Mouse (Mus musculus) liver, embryonic 13.5 days (tissue): ENCODE measurements around the gene Sdcbp2. TPM values are rescaled to one million over a fixed set of nuclear protein-coding genes. Genes with fewer than 3 reads are reported as not detected.
A peak's percentile ranks its signal among the peaks of the same experiment; 100 is the strongest.

Experiments used
- ATAC-seq: fragments of 200-750 bp; cut with Nextera tagmentation; 2 replicates; pipeline ENCODE4 v1.8.0; 2017; ENCODE audit warnings: low read depth, mild to moderate bottlenecking, moderate number of reproducible peaks, moderate library complexity
- DNase-seq: peaks from one replicate; pipeline ENCODE4 v3.0.0; 2022
- H3K27ac ChIP-seq: fragments of 300-500 bp; sonication (generic); 2 replicates; pipeline ENCODE4 v1.5.1; 2015; ENCODE audit warnings: moderate library complexity, mild to moderate bottlenecking, inconsistent platforms
- H3K27me3 ChIP-seq: fragments of 300-500 bp; sonication (generic); 2 replicates; pipeline ENCODE4 v1.6.1; 2015; ENCODE audit warnings: mild to moderate bottlenecking, inconsistent platforms
- H3K36me3 ChIP-seq: fragments of 300-500 bp; sonication (generic); 2 replicates; pipeline ENCODE4 v1.6.1; 2015; ENCODE audit warnings: mild to moderate bottlenecking, inconsistent platforms
- H3K4me1 ChIP-seq: fragments of 300-500 bp; sonication (generic); replicated peaks from 2 replicates; pipeline ENCODE4 v1.6.1; 2015; ENCODE audit warnings: inconsistent platforms
- H3K4me2 ChIP-seq: fragments of 300-500 bp; sonication (generic); 2 replicates; pipeline ENCODE4 v1.6.1; 2015; ENCODE audit warnings: inconsistent platforms, mild to moderate bottlenecking, moderate library complexity
- H3K4me3 ChIP-seq: fragments of 300-500 bp; sonication (generic); replicated peaks from 2 replicates; pipeline ENCODE4 v1.5.1; 2015; ENCODE audit warnings: mild to moderate bottlenecking, inconsistent platforms
- H3K9ac ChIP-seq: fragments of 300-500 bp; sonication (generic); 2 replicates; pipeline ENCODE4 v1.6.1; 2015; ENCODE audit warnings: mild to moderate bottlenecking, inconsistent platforms
- H3K9me3 ChIP-seq: fragments of 300-500 bp; sonication (generic); replicated peaks from 2 replicates; pipeline ENCODE4 v1.6.1; 2016; ENCODE audit warnings: inconsistent platforms
- WGBS: fragments of 180-500 bp; shearing (Covaris S2); methylation state at CpG from one replicate; pipeline ENCODE4 v1.1.7; 2015; ENCODE audit not compliant: insufficient replicate concordance; 5-methylcytosine and 5-hydroxymethylcytosine counted together
- polyA plus RNA-seq: library from polyadenylated mRNA; unstranded; fragments of >200 nt; fragmentation: Nextera tagmentation; extraction: Ambion mirVana; gene quantifications from 2 replicates; pipeline ENCODE4 v1.2.1, GENCODE M21; 2015

Sdcbp2 gene
- polyA plus RNA-seq, 1 experiment from 2014 or later: 0.33 TPM

- Histone ChIP-seq H3K27me3 (peaks cover 55% of the 10 kb centered on the region), H3K4me3 (peak within 1 kb of the TSS; percentile 52), H3K4me2 (peak within 1 kb of the TSS; percentile 68), H3K9me3 (no peaks in the 10 kb centered on the region), H3K9ac (no peak within 1 kb of the TSS), H3K4me1 (0 out of 2 replicates have a peak, but pooled peaks cover 6% of the 10 kb centered on the region), H3K27ac (no peak within 1 kb of the TSS), H3K36me3 (no peaks in the 10 kb centered on the region)
- WGBS: under 1% methylated on average over 45 of the region's 47 CpGs
- ATAC-seq (no peak), DNase-seq (no peak)
These were observed 59.9 kb downstream of the Sdcbp2 start, which contains the start of gene Snph for GRCm38 (mm10) chr2:151632159-151632814. Gene Snph, minus strand, starts transcription at chr2:151632593.

- no peak overlapping the region for H3K4me2 ChIP-seq
- H3K36me3 ChIP-seq: no peaks in the 10 kb centered on the region
- H3K27ac ChIP-seq: no peak overlapping the region
- 44% methylated on average over 5 of the region's 5 CpGs for WGBS
- H3K27me3 ChIP-seq: peaks cover 55% of the 10 kb centered on the region
- DNase-seq (no peak), ATAC-seq (no peak)
- H3K4me3 ChIP-seq: no peak overlapping the region
- H3K4me1 ChIP-seq: 0 out of 2 replicates have a peak, but pooled peaks cover 6% of the 10 kb centered on the region
- no peak overlapping the region for H3K9ac ChIP-seq
- no peaks in the 10 kb centered on the region for H3K9me3 ChIP-seq
These were observed 60.6 kb downstream of the Sdcbp2 start for GRCm38 (mm10) chr2:151632982-151633381.

DNA sequence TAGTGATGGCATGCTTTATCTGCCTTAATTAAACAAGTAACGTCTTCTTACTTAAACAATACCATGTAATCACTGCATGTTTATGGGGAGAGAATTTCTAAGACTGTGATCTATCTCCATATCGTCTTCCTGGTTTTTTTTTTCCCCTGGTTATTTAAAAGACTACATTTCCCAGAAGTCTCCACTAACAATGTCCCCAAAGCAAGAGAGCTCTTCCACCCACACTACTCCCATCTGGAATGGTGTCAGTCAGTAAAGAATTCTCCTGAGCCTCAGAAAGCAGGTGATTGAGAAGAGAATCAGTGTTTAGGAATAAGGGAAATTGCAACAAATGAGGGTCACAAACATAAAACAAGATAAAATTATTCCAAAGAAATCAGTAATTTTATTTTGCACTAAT is 62.5 kb downstream of the Sdcbp2 start:
- 0 out of 2 replicates have a peak, but pooled peaks cover 6% of the 10 kb centered on the region for H3K4me1 ChIP-seq
- no peaks in the 10 kb centered on the region for H3K36me3 ChIP-seq
- no peak for ATAC-seq
- H3K9me3 ChIP-seq: no peaks in the 10 kb centered on the region
- H3K27me3 ChIP-seq: peaks cover 44% of the 10 kb centered on the region
- no peak overlapping the region for H3K9ac ChIP-seq
- H3K4me2 ChIP-seq: no peak overlapping the region
- no peak overlapping the region for H3K27ac ChIP-seq
- DNase-seq: no peak
- 19% methylated on average over 2 of the region's 2 CpGs for whole genome bisulfite sequencing
- H3K4me3 ChIP-seq: no peak overlapping the region

DNA sequence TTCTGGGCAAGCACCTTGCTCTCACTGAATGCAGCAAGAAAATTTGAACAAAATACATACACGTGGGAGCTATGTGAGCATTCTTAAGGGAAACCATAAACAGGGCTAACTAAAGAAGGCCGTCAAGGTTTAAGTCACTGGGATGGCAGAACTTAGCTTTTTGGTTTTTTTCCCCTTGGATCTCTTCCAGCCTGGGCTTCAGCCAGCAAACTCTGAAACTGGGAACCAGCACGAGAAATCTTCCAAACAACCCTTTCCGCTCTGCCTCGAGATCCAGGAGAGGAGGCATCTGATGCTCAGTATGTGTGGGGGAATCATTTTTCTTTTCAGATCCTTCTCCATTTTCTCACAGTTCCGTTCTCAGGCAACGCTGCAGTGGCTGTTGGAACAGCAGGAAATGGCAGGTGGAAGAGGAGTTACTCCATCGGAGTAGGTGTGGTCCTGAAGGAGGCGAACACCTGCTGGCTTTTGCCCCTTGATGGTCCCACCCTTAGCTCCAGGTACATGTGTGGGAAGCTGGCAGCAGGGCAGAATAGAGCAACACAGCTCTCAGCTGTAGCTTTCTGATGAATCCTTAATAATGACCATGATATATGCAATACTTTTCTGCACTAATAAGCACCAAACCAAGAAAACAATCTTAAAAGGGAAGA is 63.1 kb downstream of the Sdcbp2 start:
- no peak for DNase-seq
- Histone ChIP-seq H3K4me3 (no peak overlapping the region), H3K4me2 (no peak overlapping the region), H3K9ac (no peak overlapping the region), H3K9me3 (no peaks in the 10 kb centered on the region), H3K27ac (no peak overlapping the region), H3K36me3 (no peaks in the 10 kb centered on the region), H3K27me3 (peaks cover 38% of the 10 kb centered on the region), H3K4me1 (0 out of 2 replicates have a peak, but pooled peaks cover 6% of the 10 kb centered on the region)
- ATAC-seq: no peak
- 53% methylated on average over 9 of the region's 9 CpGs for whole genome bisulfite sequencing

- H3K36me3 ChIP-seq: no peaks in the 10 kb centered on the region
- peaks cover 33% of the 10 kb centered on the region for H3K27me3 ChIP-seq
- H3K4me1 ChIP-seq: 0 out of 2 replicates have a peak, but pooled peaks cover 6% of the 10 kb centered on the region
- no peak overlapping the region for H3K9ac ChIP-seq
- no peak overlapping the region for H3K27ac ChIP-seq
- no peak overlapping the region for H3K4me3 ChIP-seq
- 56% methylated on average over 2 of the region's 2 CpGs for WGBS
- H3K4me2 ChIP-seq: no peak overlapping the region
- DNase-seq (no peak), ATAC-seq (no peak)
- no peaks in the 10 kb centered on the region for H3K9me3 ChIP-seq
These were observed 63.6 kb downstream of the Sdcbp2 start for GRCm38 (mm10) chr2:151636015-151636402.

Other genes with a start within 250 kb of the Sdcbp2 start
- not detected in 2 replicates for gene 4921509C19Rik, start 96.5 kb upstream of the Sdcbp2 start, polyA plus RNA-seq
- 99.8 and 107 TPM in 2 replicates for gene Nsfl1c, start 78.4 kb upstream of the Sdcbp2 start, polyA plus RNA-seq
- 178 and 198 TPM in 2 replicates for gene Fkbp1a, start 30.1 kb upstream of the Sdcbp2 start, polyA plus RNA-seq
- 0.06 TPM in 1 of 2 replicates, not detected in the other for gene Snph, start 60.0 kb downstream of the Sdcbp2 start, polyA plus RNA-seq
- gene Rad21l, start 95.9 kb downstream of the Sdcbp2 start, polyA plus RNA-seq: not detected in 2 replicates
- 0.07 TPM in 2 replicates for gene Tmem74b, start 129.4 kb downstream of the Sdcbp2 start, polyA plus RNA-seq
- gene Psmf1, start 171.6 kb downstream of the Sdcbp2 start, polyA plus RNA-seq: 49.1 and 51.6 TPM in 2 replicates